Mouse (Mus musculus) G1E (cell line): ENCODE data around the gene Sox4. TPM values are rescaled to one million over a fixed set of nuclear protein-coding genes. Genes with fewer than 3 reads are reported as not detected.

ENCODE experiments used
- ATAC-seq: 2 replicates; pipeline ENCODE4 v1.8.0; 2016; ENCODE audit warnings: mild to moderate bottlenecking; ENCODE audit not compliant: insufficient number of reproducible peaks, poor library complexity, low FRiP score, severe bottlenecking; ENCODE audit errors: extremely low read depth
- DNase-seq: peaks from one replicate; pipeline ENCODE4 v3.0.0; 2012; ENCODE audit warnings: low spot score
- H3K27me3 ChIP-seq: 2 replicates; pipeline ENCODE4 v1.6.1; 2012; ENCODE audit warnings: mild to moderate bottlenecking, low read length, inconsistent platforms; ENCODE audit not compliant: insufficient read depth
- H3K36me3 ChIP-seq: replicated peaks from 2 replicates; pipeline ENCODE3; 2012; ENCODE audit warnings: mild to moderate bottlenecking, inconsistent platforms
- H3K4me1 ChIP-seq: 2 replicates; pipeline ENCODE4 v1.6.1; 2012; ENCODE audit warnings: low read depth, low read length, inconsistent platforms, mixed read lengths; ENCODE audit not compliant: insufficient read depth
- H3K4me3 ChIP-seq: 2 replicates; pipeline ENCODE4 v1.5.1; 2012; ENCODE audit warnings: low read depth, mild to moderate bottlenecking, inconsistent platforms, low read length, moderate library complexity, mixed read lengths
- H3K9me3 ChIP-seq: replicated peaks from 2 replicates; pipeline ENCODE4 v1.6.1; 2012; ENCODE audit warnings: inconsistent platforms
- CTCF ChIP-seq: IDR thresholded peaks from 2 replicates; pipeline ENCODE4 v1.5.1; 2012; ENCODE audit warnings: low read depth, low read length, inconsistent platforms, mixed read lengths
- GATA1 ChIP-seq: IDR thresholded peaks from 2 replicates; pipeline ENCODE4 v1.6.1; 2012; ENCODE audit warnings: borderline replicate concordance, low read length, inconsistent platforms, mixed read lengths
- GATA2 ChIP-seq: IDR thresholded peaks from 2 replicates; pipeline ENCODE4 v1.6.1; 2012; ENCODE audit warnings: low read depth, low read length, inconsistent platforms, borderline replicate concordance
- POLR2AphosphoS5 ChIP-seq: IDR thresholded peaks from 2 replicates; pipeline ENCODE4 v1.6.1; 2012; ENCODE audit warnings: low read depth, low read length, inconsistent platforms; ENCODE audit not compliant: insufficient replicate concordance
- TAL1 ChIP-seq: conservative IDR thresholded peaks from 2 replicates; pipeline ENCODE4 v1.6.1; 2012; ENCODE audit warnings: low read depth, low read length, inconsistent platforms, mixed read lengths
- polyA plus RNA-seq: library from polyadenylated mRNA; stranded (reverse); fragments of >175 nt; gene quantifications from 2 replicates; pipeline ENCODE4 v1.2.3, GENCODE M21; 2012
- total RNA-seq, 2 experiments: library from RNA; stranded (forward) in 1 of 2; stranded (reverse) in 1 of 2; fragments of 200-1000 nt in 1 of 2; fragments of >200 nt in 1 of 2; fragmentation: Nextera tagmentation in 1 of 2; gene quantifications; 2 replicates each; pipeline ENCODE4 v1.2.3; 2014 to 2017

Sox4 gene
- total and polyA plus RNA-seq, 3 experiments: under 0.01 to 0.02 TPM; not detected in 1

- H3K4me1 ChIP-seq: no peaks in the 10 kb centered on the region
- TF ChIP-seq GATA1 (no peak), GATA2 (no peak), POLR2AphosphoS5 (no peak), CTCF (no peak), TAL1 (no peak)
- no peaks in the 10 kb centered on the region for H3K27me3 ChIP-seq
- ATAC-seq (no peak), DNase-seq (no peak)
- no peaks in the 10 kb centered on the region for H3K36me3 ChIP-seq
- H3K9me3 ChIP-seq: no peaks in the 10 kb centered on the region
- H3K4me3 ChIP-seq: no peak overlapping the region
Measured at GRCm38 (mm10) chr13:28933375-28933774, 20.1 kb downstream of the Sox4 start.

GRCm38 (mm10) chr13:28931776-28932175 lies 21.7 kb downstream of the Sox4 start:
- no peak overlapping the region for H3K4me3 ChIP-seq
- H3K4me1 ChIP-seq: no peaks in the 10 kb centered on the region
- DNase-seq (no peak), ATAC-seq (no peak)
- no peaks in the 10 kb centered on the region for H3K27me3 ChIP-seq
- no peaks in the 10 kb centered on the region for H3K9me3 ChIP-seq
- H3K36me3 ChIP-seq: no peaks in the 10 kb centered on the region
- TF ChIP-seq GATA1 (no peak), POLR2AphosphoS5 (no peak), TAL1 (no peak), GATA2 (no peak), CTCF (no peak)

GRCm38 (mm10) chr13:28931266-28931665 lies 22.2 kb downstream of the Sox4 start:
- Histone ChIP-seq H3K4me3 (no peak overlapping the region), H3K4me1 (no peaks in the 10 kb centered on the region), H3K9me3 (no peaks in the 10 kb centered on the region), H3K27me3 (no peaks in the 10 kb centered on the region), H3K36me3 (no peaks in the 10 kb centered on the region)
- DNase-seq: no peak
- TF ChIP-seq GATA1 (no peak), POLR2AphosphoS5 (no peak), GATA2 (no peak), CTCF (no peak), TAL1 (no peak)
- ATAC-seq: no peak

- Histone ChIP-seq H3K27me3 (no peaks in the 10 kb centered on the region), H3K9me3 (no peaks in the 10 kb centered on the region), H3K4me3 (no peak overlapping the region), H3K36me3 (no peaks in the 10 kb centered on the region), H3K4me1 (no peaks in the 10 kb centered on the region)
- ATAC-seq (no peak), DNase-seq (no peak)
- no peak for TF ChIP-seq GATA2
Measured at GRCm38 (mm10) chr13:28930364-28930763, 23.1 kb downstream of the Sox4 start.

GRCm38 (mm10) chr13:28929936-28930335 lies 23.6 kb downstream of the Sox4 start:
- Histone ChIP-seq H3K4me1 (no peaks in the 10 kb centered on the region), H3K9me3 (no peaks in the 10 kb centered on the region), H3K36me3 (no peaks in the 10 kb centered on the region), H3K4me3 (no peak overlapping the region), H3K27me3 (no peaks in the 10 kb centered on the region)
- DNase-seq: no peak
- no peak for ATAC-seq
- no peak for TF ChIP-seq GATA1
- no peak for TF ChIP-seq GATA2
- TF ChIP-seq CTCF: no peak
- no peak for TF ChIP-seq POLR2AphosphoS5
- TF ChIP-seq TAL1: no peak

GRCm38 (mm10) chr13:28923136-28923535 lies 30.4 kb downstream of the Sox4 start:
- Histone ChIP-seq H3K4me3 (no peak overlapping the region), H3K36me3 (no peaks in the 10 kb centered on the region), H3K4me1 (no peaks in the 10 kb centered on the region), H3K9me3 (no peaks in the 10 kb centered on the region), H3K27me3 (0 out of 2 replicates have a peak, but pooled peaks cover 3% of the 10 kb centered on the region)
- no peak for TF ChIP-seq TAL1
- TF ChIP-seq GATA2: no peak
- TF ChIP-seq POLR2AphosphoS5: no peak
- TF ChIP-seq CTCF: no peak
- DNase-seq (no peak), ATAC-seq (no peak)

GRCm38 (mm10) chr13:28917379-28918250 lies 35.9 kb downstream of the Sox4 start:
- no peak overlapping the region for H3K4me3 ChIP-seq
- no peaks in the 10 kb centered on the region for H3K36me3 ChIP-seq
- DNase-seq (no peak), ATAC-seq (no peak)
- no peak for TF ChIP-seq CTCF
- no peak for TF ChIP-seq GATA2
- no peak for TF ChIP-seq POLR2AphosphoS5
- TF ChIP-seq TAL1: no peak
- TF ChIP-seq GATA1: no peak
- no peaks in the 10 kb centered on the region for H3K4me1 ChIP-seq
- H3K27me3 ChIP-seq: no peaks in the 10 kb centered on the region
- no peaks in the 10 kb centered on the region for H3K9me3 ChIP-seq
